Mouse (Mus musculus): ENCODE measurements around the gene Vamp9. TPM values are rescaled to one million over a fixed set of nuclear protein-coding genes. Genes with fewer than 3 reads are reported as not detected.
A peak's percentile ranks its signal among the peaks of the same experiment; 100 is the strongest.

Vamp9 gene
- polyA plus RNA-seq, 1 experiment from 2014 or later, result 0.69 TPM

GRCm38 (mm10) chr5:99887133-99887532 lies 18.9 kb upstream of the Vamp9 start:
- no peaks in the 10 kb centered on the region for H3K4me1 ChIP-seq
- H3K4me3 ChIP-seq (replicated peaks), result no peak overlapping the region
- no peaks in the 10 kb centered on the region for H3K9me3 ChIP-seq (replicated peaks)
- WGBS, result 72% methylated on average over 1 of the region's 1 CpGs
- no peak overlapping the region for H3K9ac ChIP-seq
- no peaks in the 10 kb centered on the region for H3K27me3 ChIP-seq
- H3K36me3 ChIP-seq, result no peaks in the 10 kb centered on the region
- ATAC-seq (ENCODE audit: insufficient number of reproducible peaks, low FRiP score, low TSS enrichment, low read depth), result no peak
- no peak overlapping the region for H3K27ac ChIP-seq (replicated peaks)
- no peak overlapping the region for H3K4me2 ChIP-seq (replicated peaks)

GRCm38 (mm10) chr5:99891516-99892441 lies 14.3 kb upstream of the Vamp9 start:
- Histone ChIP-seq H3K9me3 (replicated peaks) (no peaks in the 10 kb centered on the region), H3K27ac (replicated peaks) (no peak overlapping the region), H3K27me3 (no peaks in the 10 kb centered on the region), H3K4me2 (replicated peaks) (no peak overlapping the region), H3K9ac (no peak overlapping the region), H3K4me3 (replicated peaks) (no peak overlapping the region), H3K36me3 (no peaks in the 10 kb centered on the region), H3K4me1 (no peaks in the 10 kb centered on the region)
- no peak for ATAC-seq (ENCODE audit: insufficient number of reproducible peaks, low FRiP score, low TSS enrichment, low read depth)
- WGBS, result 60% methylated on average over 12 of the region's 12 CpGs

- H3K36me3 ChIP-seq, result no peaks in the 10 kb centered on the region
- no peak overlapping the region for H3K4me2 ChIP-seq (replicated peaks)
- H3K27ac ChIP-seq (replicated peaks), result no peak overlapping the region
- no peaks in the 10 kb centered on the region for H3K9me3 ChIP-seq (replicated peaks)
- H3K9ac ChIP-seq, result no peak overlapping the region
- no peaks in the 10 kb centered on the region for H3K27me3 ChIP-seq
- no peak overlapping the region for H3K4me3 ChIP-seq (replicated peaks)
- ATAC-seq (ENCODE audit: insufficient number of reproducible peaks, low FRiP score, low TSS enrichment, low read depth), result no peak; the same call in 1 of the 2 replicates
- WGBS, result 6% methylated on average over 6 of the region's 6 CpGs
- H3K4me1 ChIP-seq, result no peaks in the 10 kb centered on the region
Observed at GRCm38 (mm10) chr5:99900041-99900440, 6.0 kb upstream of the Vamp9 start.

GRCm38 (mm10) chr5:99905731-99906130 lies 323 bp upstream of the Vamp9 start:
- peak overlapping the region; percentile 74; the same call in 1 of the 2 replicates for H3K4me3 ChIP-seq (replicated peaks)
- peak overlapping the region; percentile 61; the same call in 1 of the 2 replicates for H3K4me2 ChIP-seq (replicated peaks)
- H3K36me3 ChIP-seq, result no peaks in the 10 kb centered on the region
- no peaks in the 10 kb centered on the region for H3K27me3 ChIP-seq
- WGBS, result 59% methylated on average over 7 of the region's 7 CpGs
- no peaks in the 10 kb centered on the region for H3K9me3 ChIP-seq (replicated peaks)
- no peak for ATAC-seq (ENCODE audit: insufficient number of reproducible peaks, low FRiP score, low TSS enrichment, low read depth)
- no peak overlapping the region for H3K9ac ChIP-seq
- peak overlapping the region; percentile 96; the same call in 1 of the 2 replicates for H3K27ac ChIP-seq (replicated peaks)
- no peaks in the 10 kb centered on the region for H3K4me1 ChIP-seq

GRCm38 (mm10) chr5:99915494-99915893 lies 9.4 kb downstream of the Vamp9 start:
- Histone ChIP-seq H3K9me3 (replicated peaks) (no peaks in the 10 kb centered on the region), H3K4me3 (replicated peaks) (no peak overlapping the region), H3K9ac (no peak overlapping the region), H3K27ac (replicated peaks) (no peak overlapping the region), H3K4me1 (no peaks in the 10 kb centered on the region), H3K27me3 (no peaks in the 10 kb centered on the region), H3K36me3 (no peaks in the 10 kb centered on the region), H3K4me2 (replicated peaks) (no peak overlapping the region)
- ATAC-seq (ENCODE audit: insufficient number of reproducible peaks, low FRiP score, low TSS enrichment, low read depth), result no peak
- WGBS, result 48% methylated on average over 7 of the region's 7 CpGs

GRCm38 (mm10) chr5:99922033-99922432 lies 16.0 kb downstream of the Vamp9 start:
- H3K4me1 ChIP-seq, result no peaks in the 10 kb centered on the region
- no peak overlapping the region for H3K9ac ChIP-seq
- no peaks in the 10 kb centered on the region for H3K36me3 ChIP-seq
- H3K27me3 ChIP-seq, result no peaks in the 10 kb centered on the region
- no peak for ATAC-seq (ENCODE audit: insufficient number of reproducible peaks, low FRiP score, low TSS enrichment, low read depth)
- no peak overlapping the region for H3K27ac ChIP-seq (replicated peaks)
- H3K4me3 ChIP-seq (replicated peaks), result no peak overlapping the region
- no peaks in the 10 kb centered on the region for H3K9me3 ChIP-seq (replicated peaks)
- 81% methylated on average over 8 of the region's 8 CpGs for WGBS
- H3K4me2 ChIP-seq (replicated peaks), result no peak overlapping the region

- Histone ChIP-seq H3K9ac (no peak overlapping the region), H3K4me2 (replicated peaks) (no peak overlapping the region), H3K4me1 (no peaks in the 10 kb centered on the region), H3K4me3 (replicated peaks) (no peak overlapping the region), H3K27ac (replicated peaks) (no peak overlapping the region), H3K27me3 (no peaks in the 10 kb centered on the region), H3K36me3 (no peaks in the 10 kb centered on the region), H3K9me3 (replicated peaks) (no peaks in the 10 kb centered on the region)
- ATAC-seq (ENCODE audit: insufficient number of reproducible peaks, low FRiP score, low TSS enrichment, low read depth), result no peak
- 43% methylated on average over 4 of the region's 4 CpGs for WGBS
Observed at GRCm38 (mm10) chr5:99927951-99928350, 21.9 kb downstream of the Vamp9 start.

- no peaks in the 10 kb centered on the region for H3K9me3 ChIP-seq (replicated peaks)
- H3K4me2 ChIP-seq (replicated peaks), result no peak overlapping the region
- H3K4me1 ChIP-seq, result no peaks in the 10 kb centered on the region
- no peak overlapping the region for H3K4me3 ChIP-seq (replicated peaks)
- H3K9ac ChIP-seq, result no peak overlapping the region
- WGBS, result 80% methylated on average over 6 of the region's 6 CpGs
- ATAC-seq (ENCODE audit: insufficient number of reproducible peaks, low FRiP score, low TSS enrichment, low read depth), result no peak
- no peaks in the 10 kb centered on the region for H3K36me3 ChIP-seq
- H3K27ac ChIP-seq (replicated peaks), result no peak overlapping the region
- no peaks in the 10 kb centered on the region for H3K27me3 ChIP-seq
Observed at GRCm38 (mm10) chr5:99931910-99932309, 25.9 kb downstream of the Vamp9 start.

GRCm38 (mm10) chr5:99939440-99939839 lies 33.4 kb downstream of the Vamp9 start:
- no peak overlapping the region for H3K27ac ChIP-seq (replicated peaks)
- no peaks in the 10 kb centered on the region for H3K27me3 ChIP-seq
- H3K9me3 ChIP-seq (replicated peaks), result no peaks in the 10 kb centered on the region
- no peaks in the 10 kb centered on the region for H3K4me1 ChIP-seq
- ATAC-seq (ENCODE audit: insufficient number of reproducible peaks, low FRiP score, low TSS enrichment, low read depth), result no peak
- no peak overlapping the region for H3K4me2 ChIP-seq (replicated peaks)
- no peak overlapping the region for H3K4me3 ChIP-seq (replicated peaks)
- 72% methylated on average over 3 of the region's 3 CpGs for WGBS
- H3K36me3 ChIP-seq, result no peaks in the 10 kb centered on the region
- H3K9ac ChIP-seq, result no peak overlapping the region

GRCm38 (mm10) chr5:99941273-99941672 lies 35.2 kb downstream of the Vamp9 start:
- no peaks in the 10 kb centered on the region for H3K4me1 ChIP-seq
- 68% methylated on average over 10 of the region's 10 CpGs for WGBS
- H3K9me3 ChIP-seq (replicated peaks), result no peaks in the 10 kb centered on the region
- no peak overlapping the region for H3K9ac ChIP-seq
- no peak overlapping the region for H3K4me3 ChIP-seq (replicated peaks)
- H3K36me3 ChIP-seq, result no peaks in the 10 kb centered on the region
- no peaks in the 10 kb centered on the region for H3K27me3 ChIP-seq
- H3K4me2 ChIP-seq (replicated peaks), result no peak overlapping the region
- H3K27ac ChIP-seq (replicated peaks), result no peak overlapping the region
- no peak for ATAC-seq (ENCODE audit: insufficient number of reproducible peaks, low FRiP score, low TSS enrichment, low read depth)

GRCm38 (mm10) chr5:99941776-99942502 lies 35.9 kb downstream of the Vamp9 start:
- Histone ChIP-seq H3K36me3 (no peaks in the 10 kb centered on the region), H3K9me3 (replicated peaks) (no peaks in the 10 kb centered on the region), H3K4me3 (replicated peaks) (no peak overlapping the region), H3K9ac (no peak overlapping the region), H3K4me1 (no peaks in the 10 kb centered on the region), H3K27me3 (no peaks in the 10 kb centered on the region), H3K27ac (replicated peaks) (no peak overlapping the region), H3K4me2 (replicated peaks) (no peak overlapping the region)
- WGBS, result 59% methylated on average over 10 of the region's 10 CpGs
- no peak for ATAC-seq (ENCODE audit: insufficient number of reproducible peaks, low FRiP score, low TSS enrichment, low read depth)
